10 mouse cellular contexts compared by ENCODE assay signal in the genomic region with DNA sequence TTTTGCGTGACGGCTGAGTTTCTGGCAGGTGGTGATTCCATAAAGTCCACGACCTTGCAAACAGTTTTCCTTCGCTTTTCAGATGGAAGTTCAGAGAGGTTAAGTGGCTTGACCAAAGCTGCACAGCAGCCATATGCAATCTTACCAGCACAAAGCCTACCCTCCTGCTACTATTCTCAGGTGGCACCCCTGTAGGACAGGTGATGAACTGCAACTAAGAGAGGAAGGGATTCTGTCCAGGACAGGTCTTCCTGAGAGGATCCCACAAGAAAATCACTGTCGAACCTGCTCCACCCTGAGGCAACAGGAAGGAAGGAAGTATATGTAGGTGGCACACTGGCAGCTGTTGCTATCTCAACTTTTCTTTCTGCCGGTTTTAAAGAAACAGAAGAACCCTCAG. TPM values are rescaled to one million over a fixed set of nuclear protein-coding genes. Genes with fewer than 3 reads are reported as not detected.
DNase-seq lines count a peak whose midpoint lies in the region; ATAC-seq and TF ChIP-seq lines count a peak whose summit lies in the region.
"Had no signal": no experiment of that assay in that cellular context is flagged by ENCODE, and none has a peak within 500 bp of the region (broad histone marks: within the 10 kb centered on the region; RNA-seq: fewer than 3 reads in every experiment).

No protein-coding gene starts in this region.

- TF ChIP-seq CTCF in E14TG2a.4 (conservative IDR thresholded peaks at IDR 0.05; ENCODE audit: low read length), result peak; percentile 43

- no peaks in the 10 kb centered on the region for H3K9me3 ChIP-seq in heart, embryonic 13.5 days
- no peaks in the 10 kb centered on the region for H3K9me3 ChIP-seq in limb, embryonic 15.5 days
- no peaks in the 10 kb centered on the region for H3K9me3 ChIP-seq in limb, embryonic 10.5 days (replicated peaks)
- no peaks in the 10 kb centered on the region for H3K9me3 ChIP-seq in E14TG2a.4 (ENCODE audit: low read length)
- H3K9me3 ChIP-seq: hindbrain, embryonic 13.5 days had no signal

- no peak overlapping the region for H3K4me3 ChIP-seq in heart, embryonic 13.5 days
- no peak overlapping the region for H3K4me3 ChIP-seq in limb, embryonic 15.5 days
- no peak overlapping the region for H3K4me3 ChIP-seq in limb, embryonic 10.5 days
- H3K4me3 ChIP-seq in E14TG2a.4 (replicated peaks; ENCODE audit: low read length), result peak overlapping the region; percentile 20
- H3K4me3 ChIP-seq: hindbrain, embryonic 13.5 days had no signal

- H3K27ac ChIP-seq in heart, embryonic 13.5 days (replicated peaks), result peak overlapping the region; percentile 69
- H3K27ac ChIP-seq in limb, embryonic 15.5 days, result peak overlapping the region; percentile 79
- H3K27ac ChIP-seq in limb, embryonic 10.5 days, result no peak overlapping the region

- DNase-seq in heart, adult 11 months, result no peak
- no peak for DNase-seq in limb, embryonic 10.5 days (ENCODE audit: low spot score)
- DNase-seq in induced T-regulatory cell, adult 2 months (ENCODE audit: low read depth), result peak; percentile 34
- no peak for DNase-seq in frontal cortex, postnatal 25 days (ENCODE audit: low spot score in 2 of 2)
- DNase-seq in layer of hippocampus, adult 11-12 months (ENCODE audit: low spot score), result no peak
- DNase-seq: spleen, adult 18-20 months had no signal

- H3K9ac ChIP-seq in heart, embryonic 13.5 days, result peak overlapping the region; percentile 66; the same call in 1 of the 2 replicates
- H3K9ac ChIP-seq in limb, embryonic 15.5 days, result no peak overlapping the region

- peaks cover 3% of the 10 kb centered on the region for H3K36me3 ChIP-seq in heart, embryonic 13.5 days
- no peaks in the 10 kb centered on the region for H3K36me3 ChIP-seq in limb, embryonic 15.5 days
- peaks cover 10% of the 10 kb centered on the region; the same call in 1 of the 2 replicates for H3K36me3 ChIP-seq in limb, embryonic 10.5 days
- H3K36me3 ChIP-seq in E14TG2a.4 (ENCODE audit: insufficient read depth, low read length), result no peaks in the 10 kb centered on the region

- WGBS in heart, embryonic 13.5 days, result 72% methylated on average over 6 of the region's 6 CpGs
- 58% methylated on average over 6 of the region's 6 CpGs for whole genome bisulfite sequencing in limb, embryonic 15.5 days
- 78% methylated on average over 6 of the region's 6 CpGs for WGBS in limb, embryonic 10.5 days

- peaks cover 69% of the 10 kb centered on the region for H3K4me1 ChIP-seq in heart, embryonic 13.5 days
- peaks cover 55% of the 10 kb centered on the region for H3K4me1 ChIP-seq in limb, embryonic 15.5 days
- H3K4me1 ChIP-seq in limb, embryonic 10.5 days, result peaks cover 58% of the 10 kb centered on the region
- peaks cover 24% of the 10 kb centered on the region for H3K4me1 ChIP-seq in E14TG2a.4 (replicated peaks; ENCODE audit: low read depth, low read length)

- no peak for ATAC-seq in heart, embryonic 13.5 days (ENCODE audit: extremely low read depth, insufficient number of reproducible peaks, low FRiP score, low TSS enrichment)
- no peak for ATAC-seq in limb, embryonic 15.5 days (ENCODE audit: insufficient number of reproducible peaks, low FRiP score, low TSS enrichment, low read depth)

- H3K4me2 ChIP-seq in heart, embryonic 13.5 days, result peak overlapping the region; percentile 37
- no peak overlapping the region for H3K4me2 ChIP-seq in limb, embryonic 15.5 days
- H3K4me2 ChIP-seq: hindbrain, embryonic 13.5 days had no signal

- H3K27me3 ChIP-seq in heart, embryonic 13.5 days (replicated peaks), result no peaks in the 10 kb centered on the region
- no peaks in the 10 kb centered on the region for H3K27me3 ChIP-seq in limb, embryonic 15.5 days
- no peaks in the 10 kb centered on the region for H3K27me3 ChIP-seq in limb, embryonic 10.5 days (ENCODE audit: low read depth, poor library complexity, severe bottlenecking)
- H3K27me3 ChIP-seq in E14TG2a.4 (ENCODE audit: insufficient read depth, low read length), result peaks cover 8% of the 10 kb centered on the region
- H3K27me3 ChIP-seq: hindbrain, embryonic 13.5 days had no signal

RNA-seq across cellular contexts. Expression of a gene that starts 17.1 kb away (rescaled TPM):
- 2.8 and 3.6 TPM in 2 replicates for polyA plus RNA-seq in heart, embryonic 13.5 days (2015; fragmentation: Nextera tagmentation; extraction: Ambion mirVana)
- polyA plus RNA-seq in limb, embryonic 15.5 days (2015; fragmentation: Nextera tagmentation; extraction: Ambion mirVana), result 10.0 and 10.2 TPM in 2 replicates
- 2.8 and 3.4 TPM in 2 replicates for polyA plus RNA-seq in limb, embryonic 10.5 days (2016; fragmentation: Nextera tagmentation; extraction: Ambion mirVana)
